Mouse (Mus musculus) embryonic fibroblast, embryonic 13.5 days (primary cell): Measurements from ENCODE around the gene Ccnjl. TPM values are rescaled to one million over a fixed set of nuclear protein-coding genes. Genes with fewer than 3 reads are reported as not detected.

Source experiments
- H3K27ac ChIP-seq: 2 replicates; pipeline ENCODE4 v1.5.1; 2012; ENCODE audit warnings: low read length, control low read depth, inconsistent platforms; ENCODE audit not compliant: insufficient read depth
- H3K4me1 ChIP-seq: 2 replicates; pipeline ENCODE4 v1.6.1; 2011; ENCODE audit warnings: low read length; ENCODE audit not compliant: control insufficient read depth, insufficient read depth
- H3K4me3 ChIP-seq: 2 replicates; pipeline ENCODE4 v1.5.1; 2011; ENCODE audit warnings: mild to moderate bottlenecking, control low read depth, low read length; ENCODE audit not compliant: insufficient read depth
- CTCF ChIP-seq: IDR thresholded peaks from 2 replicates; pipeline ENCODE4 v1.5.1; 2011; ENCODE audit warnings: mild to moderate bottlenecking, control low read depth, low read length, moderate library complexity, borderline replicate concordance; ENCODE audit not compliant: insufficient read depth
- POLR2A ChIP-seq: IDR thresholded peaks from 2 replicates; pipeline ENCODE4 v1.6.1; 2011; ENCODE audit warnings: low read depth, mild to moderate bottlenecking, control low read depth, low read length, moderate library complexity
- polyA plus RNA-seq: library from polyadenylated mRNA; stranded (reverse); fragments of >200 nt; gene quantifications from 2 replicates; pipeline ENCODE4 v1.2.4, GENCODE M21; 2011; ENCODE audit warnings: low read depth; ENCODE audit not compliant: missing spikeins, insufficient read length

Ccnjl gene
- polyA plus RNA-seq: 0.26 and 0.43 TPM in 2 replicates

DNA sequence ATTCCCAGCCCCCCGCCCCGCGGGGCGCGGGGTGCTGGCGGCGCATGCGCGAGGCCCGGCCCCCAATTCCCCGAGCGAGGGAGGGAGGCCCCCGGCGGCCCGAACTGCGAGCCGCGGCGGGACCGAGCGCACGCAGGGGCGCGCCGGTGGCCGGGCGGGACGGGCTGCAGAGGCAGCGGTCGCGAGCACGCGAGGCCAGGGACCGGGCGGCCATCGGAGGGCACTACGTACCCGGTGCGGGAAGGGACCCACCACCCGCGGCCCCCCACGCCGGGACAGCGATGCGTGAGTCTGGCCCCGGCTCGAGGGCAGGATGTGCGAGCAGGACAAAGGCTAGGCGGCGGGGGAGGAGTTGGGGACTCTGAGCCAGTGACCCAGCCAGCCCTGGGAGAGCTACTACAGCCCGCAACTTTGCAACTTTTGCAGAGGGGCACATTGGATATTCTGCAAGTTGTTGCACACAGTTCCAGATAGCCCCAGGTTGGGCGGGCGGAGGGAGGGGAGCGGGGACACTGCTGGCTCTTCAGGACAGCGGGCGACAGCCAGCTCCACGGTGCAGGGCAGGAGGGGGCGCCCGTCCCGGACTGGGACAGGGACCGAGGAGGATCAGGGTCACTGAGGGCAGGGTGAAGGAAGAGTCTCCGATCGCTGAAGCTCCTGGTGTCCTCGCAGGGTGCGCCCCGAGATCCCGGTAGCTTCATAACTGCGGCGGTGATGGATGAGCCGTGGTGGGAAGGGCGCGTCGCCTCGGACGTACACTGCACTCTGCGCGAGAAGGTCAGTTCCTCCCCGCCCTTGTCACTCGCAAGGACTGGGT lies at the start of gene Ccnjl:
Gene Ccnjl, plus strand, starts transcription at position 102 of the 817 bp plus-strand sequence.
- H3K27ac ChIP-seq: no peak within 1 kb of the TSS
- peak within 1 kb of the TSS; percentile 58 for H3K4me3 ChIP-seq
- TF ChIP-seq CTCF (peak; percentile 41; the same call in 1 of the 2 replicates), POLR2A (no peak)
- H3K4me1 ChIP-seq: no peaks in the 10 kb centered on the region

DNA sequence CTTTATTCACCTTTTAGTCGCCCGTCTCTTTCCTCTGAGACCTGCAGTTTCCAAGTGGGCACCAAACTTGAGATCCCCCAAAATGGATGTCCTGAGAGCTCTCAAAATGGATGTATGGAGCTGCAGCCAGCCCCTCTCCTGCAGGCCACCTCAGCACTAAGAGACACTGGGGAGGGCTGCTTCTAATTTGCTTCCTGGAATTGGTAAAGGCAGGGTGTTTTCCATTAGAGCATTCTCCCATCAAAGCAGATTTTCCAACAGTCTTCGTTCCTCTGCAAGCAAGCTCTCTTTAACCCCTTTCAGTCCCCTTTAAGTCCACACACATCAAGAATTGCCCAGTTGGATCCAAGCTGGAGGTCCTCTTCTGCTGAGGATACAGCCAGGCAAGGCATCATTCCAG lies 49.2 kb upstream of the Ccnjl start:
- Histone ChIP-seq H3K4me3 (no peak overlapping the region), H3K4me1 (0 out of 2 replicates have a peak, but pooled peaks cover 5% of the 10 kb centered on the region), H3K27ac (no peak overlapping the region)
- no peak for TF ChIP-seq CTCF
- TF ChIP-seq POLR2A: no peak

DNA sequence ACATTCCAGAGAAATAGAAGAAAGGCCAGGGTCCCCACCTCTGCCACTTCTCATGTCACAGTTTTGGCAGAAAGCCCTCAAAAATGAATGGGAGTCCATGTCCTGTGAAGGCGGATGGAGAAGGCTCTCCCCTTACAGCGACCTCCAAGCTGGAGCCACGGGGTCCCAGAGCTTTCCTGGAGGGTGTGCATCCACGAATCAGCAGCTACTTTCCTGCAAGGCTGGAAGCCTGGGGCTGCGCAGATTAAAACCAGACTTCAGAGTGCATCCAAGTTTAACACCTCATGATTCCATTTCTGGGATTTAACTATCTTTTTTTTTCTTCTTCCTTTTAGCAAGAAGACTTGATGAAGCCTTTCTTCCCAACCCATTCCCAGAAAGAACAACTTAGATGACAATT lies 48.0 kb upstream of the Ccnjl start:
- Histone ChIP-seq H3K4me3 (no peak overlapping the region), H3K27ac (no peak overlapping the region), H3K4me1 (no peaks in the 10 kb centered on the region)
- TF ChIP-seq CTCF (no peak), POLR2A (no peak)

DNA sequence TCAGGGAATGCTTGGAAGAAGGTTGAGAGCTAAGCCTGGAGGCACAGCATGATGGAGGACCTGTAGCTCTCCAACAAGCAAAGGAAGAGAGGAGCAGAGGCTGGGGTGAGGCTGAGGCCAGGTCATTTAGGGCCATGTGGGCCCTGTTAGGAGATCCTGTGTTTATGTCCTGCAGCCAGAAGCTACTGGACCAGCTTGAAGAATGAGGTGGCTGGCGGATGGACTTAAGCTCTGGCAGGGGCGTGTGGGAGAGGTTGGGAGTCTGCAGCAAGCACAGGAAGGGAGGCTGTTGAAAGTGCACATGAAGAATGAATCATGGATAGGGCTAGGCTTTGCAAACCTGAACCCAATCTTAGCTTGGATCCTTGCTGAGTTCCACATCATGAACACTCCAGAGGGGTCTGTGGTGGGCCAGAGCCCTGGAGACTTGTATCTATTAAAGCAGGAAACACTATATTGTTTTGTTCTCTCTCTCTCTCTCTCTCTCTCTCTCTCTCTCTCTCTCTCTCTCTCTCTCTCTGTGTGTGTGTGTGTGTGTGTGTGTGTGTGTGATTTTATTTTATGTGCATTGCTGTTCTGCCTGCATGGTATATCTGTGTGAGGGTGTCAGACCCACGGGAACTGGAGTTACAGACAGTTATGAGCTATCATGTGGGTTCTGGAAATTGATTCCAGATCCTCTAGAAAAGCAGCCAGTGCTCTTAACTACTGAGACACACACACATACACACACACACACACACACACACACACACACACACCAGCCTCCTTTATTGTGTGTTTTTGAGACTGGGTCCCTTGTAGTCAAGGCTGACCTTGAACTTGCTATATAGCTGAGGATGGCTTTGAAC lies 46.7 kb upstream of the Ccnjl start:
- no peak overlapping the region for H3K27ac ChIP-seq
- TF ChIP-seq CTCF: no peak
- no peak for TF ChIP-seq POLR2A
- H3K4me3 ChIP-seq: no peak overlapping the region
- H3K4me1 ChIP-seq: no peaks in the 10 kb centered on the region

DNA sequence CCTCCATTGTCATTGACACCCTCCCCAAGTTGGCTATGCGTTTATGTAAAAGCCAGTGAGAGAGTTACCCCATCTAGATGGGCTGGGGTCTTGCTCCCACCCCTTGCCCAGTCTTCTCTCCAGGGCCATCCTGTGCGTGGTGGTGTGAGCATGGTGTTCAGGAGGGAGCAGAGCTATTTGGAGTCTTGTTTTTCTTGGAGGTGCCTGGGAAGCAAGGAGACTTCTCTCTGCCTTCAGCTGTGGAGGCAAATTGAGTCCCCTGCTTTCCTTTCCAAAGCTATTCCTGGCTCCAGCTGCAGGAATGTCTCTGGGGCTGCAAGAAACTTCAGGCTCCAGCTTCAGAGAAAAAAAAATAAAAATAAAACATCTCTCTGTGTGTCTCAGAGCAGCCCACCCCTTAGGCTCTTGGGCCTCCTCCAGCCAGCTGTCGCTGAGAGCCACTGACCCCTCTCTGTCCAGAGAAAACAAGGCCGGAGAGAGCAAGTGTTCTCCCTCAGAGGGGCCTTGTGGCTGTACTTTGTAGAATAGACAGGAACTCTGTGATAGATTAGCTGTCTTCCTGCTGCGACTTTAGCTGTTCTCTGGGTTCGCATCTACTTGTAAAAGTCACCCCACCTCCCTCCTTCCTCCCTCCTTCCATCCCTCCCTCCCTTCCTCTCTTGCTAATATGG lies 45.3 kb upstream of the Ccnjl start:
- Histone ChIP-seq H3K27ac (no peak overlapping the region; the same call in 1 of the 2 replicates), H3K4me3 (no peak overlapping the region), H3K4me1 (no peaks in the 10 kb centered on the region)
- no peak for TF ChIP-seq POLR2A

DNA sequence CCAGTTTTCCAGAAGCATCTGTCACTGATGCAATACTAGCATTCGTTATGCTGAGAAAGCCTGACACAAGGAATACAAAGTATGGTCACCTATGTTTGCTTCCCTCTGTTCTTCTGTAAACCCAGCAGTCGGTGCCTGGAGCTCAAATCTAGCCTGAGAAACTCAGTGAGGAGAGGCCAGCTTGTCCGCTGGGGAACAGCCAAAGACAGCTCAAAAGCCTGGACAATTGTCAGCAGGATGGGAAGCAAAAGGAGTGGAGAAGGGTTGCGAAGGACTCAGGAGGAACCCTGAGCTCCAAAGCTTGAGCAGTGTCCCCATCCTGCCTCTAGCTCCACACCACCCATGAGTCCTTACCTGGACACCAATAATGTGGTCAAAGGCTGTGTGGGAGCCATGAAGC lies 44.5 kb upstream of the Ccnjl start:
- H3K27ac ChIP-seq: no peak overlapping the region
- no peaks in the 10 kb centered on the region for H3K4me1 ChIP-seq

DNA sequence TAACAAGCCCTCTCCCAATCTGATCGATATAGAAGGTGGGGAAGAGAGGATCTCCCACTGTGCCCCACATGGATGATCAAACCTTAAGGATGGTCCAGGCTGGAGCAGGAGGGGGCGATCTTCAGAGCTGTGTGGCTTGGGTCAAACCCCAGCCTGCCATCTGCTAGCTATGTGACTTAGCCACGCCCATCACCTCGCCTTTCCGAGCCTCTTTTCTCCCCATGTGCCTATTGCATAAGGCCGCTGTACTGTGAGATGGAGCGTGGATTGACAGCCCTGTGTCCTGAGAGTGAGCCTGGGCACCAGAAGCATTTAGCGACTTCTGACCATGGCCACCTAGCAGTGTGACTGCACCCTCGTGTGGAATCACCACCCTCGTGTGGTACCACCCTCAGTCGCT lies 43.9 kb upstream of the Ccnjl start:
- Histone ChIP-seq H3K4me1 (no peaks in the 10 kb centered on the region), H3K4me3 (no peak overlapping the region), H3K27ac (no peak overlapping the region)
- TF ChIP-seq CTCF (no peak), POLR2A (no peak)

More for the DNA sequence above, 44.5 kb upstream of the Ccnjl start:
- TF ChIP-seq POLR2A: no peak
- TF ChIP-seq CTCF: no peak
- H3K4me3 ChIP-seq: no peak overlapping the region

DNA sequence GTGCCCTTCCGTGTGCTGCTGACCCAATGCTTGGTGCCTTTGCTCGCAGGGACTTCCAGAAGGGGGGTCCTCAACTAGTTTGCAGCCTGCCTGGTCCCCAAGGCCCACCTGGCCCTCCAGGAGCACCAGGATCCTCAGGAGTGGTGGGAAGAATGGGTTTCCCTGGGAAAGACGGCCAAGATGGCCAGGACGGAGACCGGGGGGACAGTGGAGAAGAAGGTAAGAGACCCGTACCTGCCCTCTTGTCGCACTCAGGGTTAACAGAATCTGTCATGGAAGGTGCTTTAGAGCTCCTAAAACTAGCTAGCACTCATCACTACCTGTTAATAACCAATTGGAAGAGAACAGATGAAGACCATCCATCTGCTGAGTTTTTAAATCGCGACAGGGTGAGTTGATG lies 42.7 kb upstream of the Ccnjl start:
- Histone ChIP-seq H3K4me1 (no peaks in the 10 kb centered on the region), H3K27ac (no peak overlapping the region), H3K4me3 (no peak overlapping the region)
- TF ChIP-seq POLR2A: no peak
- TF ChIP-seq CTCF: no peak

DNA sequence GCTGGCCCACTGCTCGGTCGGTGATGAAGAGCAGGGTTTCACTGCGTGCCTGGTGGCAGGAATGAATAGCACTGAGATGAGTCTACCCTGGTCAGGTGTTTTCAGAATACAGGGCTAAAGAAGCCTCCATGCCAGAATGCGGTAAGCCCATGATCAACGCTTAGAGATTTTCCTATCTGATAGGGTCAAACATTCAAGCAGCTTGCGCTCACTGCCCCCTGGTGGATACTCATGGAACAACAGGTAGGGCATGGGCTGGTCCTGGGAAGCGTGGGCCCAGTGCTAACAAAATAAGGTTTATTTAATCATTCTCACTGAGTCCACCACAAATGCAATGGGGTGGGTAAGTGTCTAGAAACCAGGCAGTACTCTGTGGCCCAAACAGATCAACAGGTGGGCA lies 35.9 kb upstream of the Ccnjl start:
- TF ChIP-seq CTCF: peak; percentile 83
- TF ChIP-seq POLR2A: no peak
- Histone ChIP-seq H3K4me1 (0 out of 2 replicates have a peak, but pooled peaks cover 3% of the 10 kb centered on the region), H3K4me3 (no peak overlapping the region), H3K27ac (no peak overlapping the region)

DNA sequence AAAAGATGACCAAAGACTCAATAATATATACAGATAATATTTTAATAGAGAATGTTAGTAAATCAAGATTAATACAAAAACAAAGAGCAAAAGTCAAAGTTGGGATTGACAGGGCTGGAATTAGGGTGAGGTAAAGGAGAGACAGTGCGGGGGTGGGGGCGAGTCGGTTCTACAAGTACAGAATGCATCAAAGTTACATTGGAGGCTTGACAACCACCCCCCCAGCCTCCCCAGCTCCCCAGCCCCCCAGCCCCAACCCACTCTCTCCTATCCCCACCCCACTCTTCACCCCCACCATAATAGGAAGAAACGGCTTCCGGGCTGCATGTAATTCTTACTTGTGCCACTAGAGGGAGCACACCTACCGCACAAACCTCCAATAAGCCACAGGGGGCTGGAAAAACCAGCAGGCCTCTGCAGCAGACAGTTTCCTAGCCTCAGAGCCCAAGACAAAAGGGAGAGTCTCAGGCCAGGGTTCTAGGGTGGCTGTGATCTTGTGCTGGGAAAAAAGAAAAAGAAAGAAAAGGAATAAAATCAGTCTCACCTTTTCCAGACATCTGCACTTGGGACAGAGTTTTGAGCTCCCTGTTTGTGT lies 34.7 kb upstream of the Ccnjl start:
- Histone ChIP-seq H3K4me3 (no peak overlapping the region), H3K27ac (no peak overlapping the region), H3K4me1 (0 out of 2 replicates have a peak, but pooled peaks cover 3% of the 10 kb centered on the region)
- no peak for TF ChIP-seq POLR2A
- TF ChIP-seq CTCF: 0 out of 2 replicates have a peak, but pooled peaks have one; percentile 42
